Mouse (Mus musculus): Measurements from ENCODE around the gene Acap2. TPM values are rescaled to one million over a fixed set of nuclear protein-coding genes. Genes with fewer than 3 reads are reported as not detected.
A peak's percentile ranks its signal among the peaks of the same experiment; 100 is the strongest.

Acap2 gene
- polyA plus RNA-seq, 1 experiment from 2014 or later, result 11.1 TPM

DNA sequence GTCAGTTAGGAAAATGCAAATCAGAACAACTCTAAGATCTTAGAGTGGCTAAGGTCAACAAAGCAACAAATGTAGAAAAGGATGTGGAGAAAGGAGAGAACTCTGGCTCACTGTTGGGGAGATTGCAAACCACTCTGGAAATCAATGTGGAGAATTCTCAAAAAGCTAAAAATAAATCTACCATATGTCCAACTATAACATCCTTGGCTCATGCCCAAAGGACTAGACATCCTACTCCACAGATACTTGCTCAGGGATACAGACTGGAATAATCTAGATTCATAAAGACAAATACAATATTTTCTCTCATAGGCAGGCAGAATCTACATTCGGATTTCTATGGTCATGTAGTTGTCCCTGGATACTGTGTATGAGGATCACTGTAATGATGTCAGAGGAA lies 3.2 kb upstream of the Acap2 start:
- no peaks in the 10 kb centered on the region for H3K36me3 ChIP-seq
- H3K4me2 ChIP-seq, result no peak overlapping the region
- ATAC-seq, result no peak
- no peak overlapping the region for H3K27ac ChIP-seq
- no peaks in the 10 kb centered on the region for H3K9me3 ChIP-seq (replicated peaks)
- WGBS (ENCODE audit: insufficient replicate concordance), result 59% methylated on average over 1 of the region's 1 CpGs
- H3K27me3 ChIP-seq (replicated peaks), result peaks cover 13% of the 10 kb centered on the region
- no peak overlapping the region for H3K9ac ChIP-seq
- H3K4me1 ChIP-seq, result peaks cover 21% of the 10 kb centered on the region
- no peak overlapping the region for H3K4me3 ChIP-seq

DNA sequence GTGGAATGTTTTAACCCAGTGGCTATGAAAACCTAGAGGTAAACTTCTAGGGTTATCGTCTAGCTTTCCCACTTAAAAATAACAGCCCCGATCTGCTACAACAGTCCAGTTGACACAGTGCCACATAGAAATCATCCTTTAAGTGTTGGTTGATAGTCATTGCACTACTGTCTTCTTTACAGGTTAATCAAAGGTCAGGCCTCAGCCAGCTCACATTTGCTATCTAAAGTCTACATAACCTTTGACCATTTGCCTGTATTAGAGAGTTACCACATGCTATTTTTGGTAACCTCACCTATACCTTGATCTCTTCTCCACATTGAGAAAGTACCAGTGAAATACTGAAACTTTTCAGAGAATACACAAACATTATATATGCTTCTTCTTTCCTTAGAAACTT lies 659 bp upstream of the Acap2 start:
- Histone ChIP-seq H3K9ac (no peak overlapping the region), H3K4me2 (peak overlapping the region; percentile 98), H3K27ac (peak overlapping the region; percentile 92; the same call in 1 of the 2 replicates), H3K4me3 (peak overlapping the region; percentile 84; the same call in 1 of the 2 replicates), H3K9me3 (replicated peaks) (no peaks in the 10 kb centered on the region), H3K36me3 (no peaks in the 10 kb centered on the region), H3K27me3 (replicated peaks) (no peaks in the 10 kb centered on the region; the same call in 1 of the 2 replicates), H3K4me1 (peaks cover 34% of the 10 kb centered on the region)
- no peak for ATAC-seq
- 65% methylated on average over 2 of the region's 2 CpGs for WGBS (ENCODE audit: insufficient replicate concordance)

- peak overlapping the region; percentile 98 for H3K4me2 ChIP-seq
- peak overlapping the region; percentile 92 for H3K27ac ChIP-seq
- ATAC-seq, result peak; percentile 35
- peaks cover 41% of the 10 kb centered on the region for H3K4me1 ChIP-seq
- H3K4me3 ChIP-seq, result peak overlapping the region; percentile 84
- WGBS (ENCODE audit: insufficient replicate concordance), result under 1% methylated on average over 56 of the region's 56 CpGs
- no peaks in the 10 kb centered on the region; the same call in 1 of the 2 replicates for H3K27me3 ChIP-seq (replicated peaks)
- no peaks in the 10 kb centered on the region for H3K36me3 ChIP-seq
- peak overlapping the region; percentile 92 for H3K9ac ChIP-seq
- no peaks in the 10 kb centered on the region for H3K9me3 ChIP-seq (replicated peaks)
Measured at GRCm38 (mm10) chr16:31199926-31200789, 887 bp downstream of the Acap2 start.

GRCm38 (mm10) chr16:31199591-31199925 lies 1.5 kb downstream of the Acap2 start:
- H3K36me3 ChIP-seq, result no peaks in the 10 kb centered on the region
- H3K4me1 ChIP-seq, result peaks cover 46% of the 10 kb centered on the region
- no peaks in the 10 kb centered on the region; the same call in 1 of the 2 replicates for H3K27me3 ChIP-seq (replicated peaks)
- peak overlapping the region; percentile 84 for H3K4me3 ChIP-seq
- no peaks in the 10 kb centered on the region for H3K9me3 ChIP-seq (replicated peaks)
- peak overlapping the region; percentile 92 for H3K9ac ChIP-seq
- ATAC-seq, result no peak
- H3K4me2 ChIP-seq, result peak overlapping the region; percentile 98
- 20% methylated on average over 14 of the region's 14 CpGs for WGBS (ENCODE audit: insufficient replicate concordance)
- no peak overlapping the region; the same call in 1 of the 2 replicates for H3K27ac ChIP-seq

GRCm38 (mm10) chr16:31196971-31197370 lies 4.1 kb downstream of the Acap2 start:
- Histone ChIP-seq H3K4me1 (peaks cover 60% of the 10 kb centered on the region), H3K9ac (no peak overlapping the region), H3K27ac (no peak overlapping the region), H3K4me2 (no peak overlapping the region), H3K27me3 (replicated peaks) (no peaks in the 10 kb centered on the region; the same call in 1 of the 2 replicates), H3K36me3 (no peaks in the 10 kb centered on the region), H3K9me3 (replicated peaks) (no peaks in the 10 kb centered on the region), H3K4me3 (no peak overlapping the region)
- no peak for ATAC-seq
- WGBS (ENCODE audit: insufficient replicate concordance), result 44% methylated on average over 3 of the region's 3 CpGs

- Histone ChIP-seq H3K27ac (no peak overlapping the region), H3K36me3 (no peaks in the 10 kb centered on the region), H3K4me1 (peaks cover 60% of the 10 kb centered on the region), H3K27me3 (replicated peaks) (no peaks in the 10 kb centered on the region), H3K4me2 (peak overlapping the region; percentile 32), H3K9me3 (replicated peaks) (no peaks in the 10 kb centered on the region), H3K4me3 (no peak overlapping the region), H3K9ac (no peak overlapping the region)
- 54% methylated on average over 3 of the region's 3 CpGs for WGBS (ENCODE audit: insufficient replicate concordance)
- no peak for ATAC-seq
Measured at GRCm38 (mm10) chr16:31192526-31192925, 8.5 kb downstream of the Acap2 start.

- Histone ChIP-seq H3K9ac (no peak overlapping the region), H3K27me3 (replicated peaks) (no peaks in the 10 kb centered on the region), H3K9me3 (replicated peaks) (no peaks in the 10 kb centered on the region), H3K27ac (no peak overlapping the region), H3K4me2 (peak overlapping the region; percentile 32), H3K4me3 (no peak overlapping the region), H3K36me3 (no peaks in the 10 kb centered on the region), H3K4me1 (peaks cover 66% of the 10 kb centered on the region)
- WGBS (ENCODE audit: insufficient replicate concordance), result 17% methylated on average over 6 of the region's 6 CpGs
- no peak for ATAC-seq
Measured at GRCm38 (mm10) chr16:31191818-31192217, 9.2 kb downstream of the Acap2 start.

DNA sequence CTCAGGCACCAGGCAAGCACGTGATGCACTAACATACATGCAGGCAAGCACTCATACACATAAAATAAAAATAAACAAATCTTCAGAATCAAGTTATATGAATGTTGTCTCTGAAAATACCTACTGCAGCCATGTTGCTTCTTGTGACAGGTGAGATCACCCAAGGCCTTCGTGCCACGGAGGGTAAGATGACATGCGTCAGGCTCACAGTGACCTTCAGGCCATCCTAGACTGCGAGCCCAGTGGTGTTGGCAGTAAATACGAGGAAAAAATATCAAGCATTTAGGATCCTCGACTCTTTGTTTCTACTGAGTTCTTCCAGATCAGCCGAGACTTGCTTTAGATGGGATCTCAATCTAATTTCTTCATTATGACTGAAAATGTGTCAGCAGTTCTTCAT lies 10.6 kb downstream of the Acap2 start:
- Histone ChIP-seq H3K4me3 (no peak overlapping the region), H3K9ac (no peak overlapping the region), H3K36me3 (no peaks in the 10 kb centered on the region), H3K9me3 (replicated peaks) (no peaks in the 10 kb centered on the region), H3K27ac (no peak overlapping the region), H3K4me1 (peaks cover 72% of the 10 kb centered on the region), H3K27me3 (replicated peaks) (no peaks in the 10 kb centered on the region), H3K4me2 (no peak overlapping the region)
- no peak for ATAC-seq
- WGBS (ENCODE audit: insufficient replicate concordance), result 78% methylated on average over 8 of the region's 8 CpGs

GRCm38 (mm10) chr16:31189291-31189690 lies 11.8 kb downstream of the Acap2 start:
- no peak overlapping the region for H3K27ac ChIP-seq
- 79% methylated on average over 5 of the region's 5 CpGs for WGBS (ENCODE audit: insufficient replicate concordance)
- no peaks in the 10 kb centered on the region for H3K9me3 ChIP-seq (replicated peaks)
- no peak overlapping the region for H3K4me2 ChIP-seq
- no peak overlapping the region for H3K9ac ChIP-seq
- H3K36me3 ChIP-seq, result no peaks in the 10 kb centered on the region
- ATAC-seq, result no peak
- H3K27me3 ChIP-seq (replicated peaks), result no peaks in the 10 kb centered on the region
- H3K4me3 ChIP-seq, result no peak overlapping the region
- H3K4me1 ChIP-seq, result peaks cover 71% of the 10 kb centered on the region

DNA sequence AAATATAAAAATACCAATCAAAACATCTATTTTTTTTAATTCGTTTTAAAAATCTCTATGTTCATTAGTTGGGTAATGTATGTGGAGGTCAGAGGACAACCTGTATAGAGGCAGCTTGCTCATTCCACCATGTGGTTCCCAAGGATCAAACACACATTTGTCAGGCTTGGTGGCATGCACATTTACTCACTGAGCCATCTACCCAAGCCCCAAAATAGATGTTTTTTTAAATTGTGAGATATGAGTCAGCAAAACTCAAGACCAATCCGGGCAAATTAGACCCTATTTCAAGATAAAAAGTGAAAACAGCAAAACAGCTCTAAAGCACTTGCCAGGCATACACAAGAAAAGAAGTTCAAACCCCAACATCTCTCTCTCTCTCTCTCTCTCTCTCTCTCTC lies 12.2 kb downstream of the Acap2 start:
- no peak overlapping the region for H3K4me3 ChIP-seq
- H3K27me3 ChIP-seq (replicated peaks), result no peaks in the 10 kb centered on the region
- whole genome bisulfite sequencing (ENCODE audit: insufficient replicate concordance), result 43% methylated on average over 2 of the region's 2 CpGs
- H3K36me3 ChIP-seq, result no peaks in the 10 kb centered on the region
- no peaks in the 10 kb centered on the region for H3K9me3 ChIP-seq (replicated peaks)
- H3K27ac ChIP-seq, result no peak overlapping the region
- H3K9ac ChIP-seq, result no peak overlapping the region
- peaks cover 72% of the 10 kb centered on the region for H3K4me1 ChIP-seq
- ATAC-seq, result no peak
- H3K4me2 ChIP-seq, result no peak overlapping the region

DNA sequence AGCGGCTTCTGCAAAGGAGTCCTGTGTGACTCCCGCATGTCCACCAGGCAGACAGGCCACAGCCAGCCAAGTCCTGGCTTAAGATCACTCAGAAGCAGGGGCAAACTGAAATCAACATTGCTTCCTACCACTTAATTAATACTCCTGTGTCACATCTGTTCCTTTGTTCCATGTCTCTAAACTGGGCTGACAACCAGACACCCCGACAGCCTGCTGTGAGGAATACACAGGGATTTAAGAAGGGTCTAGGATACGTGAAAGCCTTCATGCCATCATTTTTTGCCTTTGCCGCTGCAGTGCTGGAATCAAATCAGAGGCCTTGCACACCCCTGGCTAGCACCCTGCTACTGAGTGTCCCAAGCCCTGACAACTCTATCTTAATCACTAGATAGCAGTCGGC lies 12.8 kb downstream of the Acap2 start:
- Histone ChIP-seq H3K36me3 (no peaks in the 10 kb centered on the region), H3K9ac (no peak overlapping the region), H3K4me3 (no peak overlapping the region), H3K4me1 (peaks cover 74% of the 10 kb centered on the region), H3K27ac (no peak overlapping the region), H3K27me3 (replicated peaks) (no peaks in the 10 kb centered on the region), H3K4me2 (no peak overlapping the region), H3K9me3 (replicated peaks) (no peaks in the 10 kb centered on the region)
- ATAC-seq, result no peak
- 71% methylated on average over 6 of the region's 6 CpGs for WGBS (ENCODE audit: insufficient replicate concordance)

GRCm38 (mm10) chr16:31187192-31187591 lies 13.9 kb downstream of the Acap2 start:
- no peaks in the 10 kb centered on the region for H3K9me3 ChIP-seq (replicated peaks)
- no peak overlapping the region for H3K4me2 ChIP-seq
- H3K4me1 ChIP-seq, result peaks cover 68% of the 10 kb centered on the region
- WGBS (ENCODE audit: insufficient replicate concordance), result 65% methylated on average over 1 of the region's 1 CpGs
- H3K9ac ChIP-seq, result no peak overlapping the region
- ATAC-seq, result no peak
- no peaks in the 10 kb centered on the region for H3K36me3 ChIP-seq
- H3K4me3 ChIP-seq, result no peak overlapping the region
- H3K27ac ChIP-seq, result no peak overlapping the region
- no peaks in the 10 kb centered on the region for H3K27me3 ChIP-seq (replicated peaks)

Measured in liver, embryonic 12.5 days (tissue).